ENCODE assay signal across 9 mouse cellular contexts in genomic region chr1:75387469-75387928, GRCm38 (mm10). TPM values are rescaled to one million over a fixed set of nuclear protein-coding genes. Genes with fewer than 3 reads are reported as not detected.
DNase-seq lines count a peak whose midpoint lies in the region; ATAC-seq and TF ChIP-seq lines count a peak whose summit lies in the region.
"Had no signal": no experiment of that assay in that cellular context is flagged by ENCODE, and none has a peak within 500 bp of the region (broad histone marks: within the 10 kb centered on the region; RNA-seq: fewer than 3 reads in every experiment).

No protein-coding gene starts in this region.

- no peaks in the 10 kb centered on the region for H3K27me3 ChIP-seq in heart, adult 2 months (ENCODE audit: control insufficient read depth, insufficient read depth, low read length)
- peaks cover 84% of the 10 kb centered on the region for H3K27me3 ChIP-seq in midbrain, embryonic 12.5 days
- H3K27me3 ChIP-seq: CH12.LX had no signal

- no peak for TF ChIP-seq CTCF in heart, adult 2 months (IDR thresholded peaks at IDR 0.05)

- H3K9me3 ChIP-seq in midbrain, embryonic 12.5 days, result no peaks in the 10 kb centered on the region

- TF ChIP-seq POLR2A in heart, adult 2 months (IDR thresholded peaks at IDR 0.05; ENCODE audit: insufficient read depth, low read depth, low read length), result no peak

- intact Hi-C loops in heart, adult 2 months (cut with DNase I), result no loop called here
- intact Hi-C loops in heart, postnatal 36 days (cut with DNase I), result loop anchor here (5.0 kb wide), 1 partner anchor 40 kb away; no protein-coding TSS in a partner anchor
- intact Hi-C loops in heart, postnatal 10 days (cut with DNase I), result no loop called here

- TF ChIP-seq EP300 in heart, adult 2 months (IDR thresholded peaks at IDR 0.05; ENCODE audit: insufficient read depth, low read depth, low read length), result no peak

- peaks cover 2% of the 10 kb centered on the region; the same call in 1 of the 2 replicates for H3K4me1 ChIP-seq in heart, adult 2 months (ENCODE audit: control insufficient read depth, insufficient read depth, low read length)
- H3K4me1 ChIP-seq in midbrain, embryonic 12.5 days, result peaks cover 47% of the 10 kb centered on the region

- DNase-seq in heart, adult 2 months, result peak in 1 of 2 experiments; percentile 60
- DNase-seq in heart, postnatal 36 days, result no peak
- peak; percentile 45 to 47 for DNase-seq in cerebellum, postnatal 10 days
- peak; percentile 61 to 63 for DNase-seq in heart, postnatal 10 days
- no peak for DNase-seq in embryo, embryonic 9.5 days (ENCODE audit: extremely low spot score)
- DNase-seq in frontal cortex, postnatal 14 days (ENCODE audit: low spot score in 2 of 2), result no peak

- H3K4me2 ChIP-seq in midbrain, embryonic 12.5 days (replicated peaks), result peak overlapping the region; percentile 43

- H3K4me3 ChIP-seq in heart, adult 2 months, result no peak overlapping the region
- H3K4me3 ChIP-seq in midbrain, embryonic 12.5 days, result peak overlapping the region; percentile 36

- peak overlapping the region; percentile 16; the same call in 1 of the 2 replicates for H3K9ac ChIP-seq in heart, adult 2 months (ENCODE audit: low read depth, low read length)
- H3K9ac ChIP-seq in midbrain, embryonic 12.5 days (replicated peaks), result peak overlapping the region; percentile 26; the same call in 1 of the 2 replicates

- H3K36me3 ChIP-seq in heart, adult 2 months (ENCODE audit: control insufficient read depth, insufficient read depth, low read length), result no peaks in the 10 kb centered on the region
- no peaks in the 10 kb centered on the region for H3K36me3 ChIP-seq in midbrain, embryonic 12.5 days

- peak overlapping the region; percentile 26 for H3K27ac ChIP-seq in heart, adult 2 months
- H3K27ac ChIP-seq in midbrain, embryonic 12.5 days (replicated peaks), result no peak overlapping the region

- no peaks in the 10 kb centered on the region for H3K79me2 ChIP-seq in heart, adult 2 months (replicated peaks; ENCODE audit: control insufficient read depth, insufficient read depth, low read length)

- ATAC-seq in midbrain, embryonic 12.5 days (ENCODE audit: low FRiP score, low read depth), result 0 out of 2 replicates have a peak, but pooled peaks have one; percentile 3
- ATAC-seq in activated CD4-positive, CD25-positive, alpha-beta regulatory T cell, adult 4 months, result no peak

- 32% methylated on average over 7 of the region's 7 CpGs for WGBS in heart, adult 2 months
- 4% methylated on average over 7 of the region's 7 CpGs for WGBS in midbrain, embryonic 12.5 days

RNA-seq across cellular contexts. Expression of gene Speg, which starts 12.4 kb away (rescaled TPM):
- 100 to 1,000 TPM; 131 to 135 TPM for total RNA-seq in heart, adult 2 months (2021)
- 94.0 and 109 TPM in 2 replicates for polyA plus RNA-seq in heart, adult 2 months (2012; rRNA removed)
- total RNA-seq in heart, postnatal 36 days (2021), result 100 to 1,000 TPM; 120 to 128 TPM
- 100 to 1,000 TPM; 104 to 112 TPM for total RNA-seq in heart, postnatal 10 days (2021)
- 12.9 and 14.5 TPM in 2 replicates for polyA plus RNA-seq in midbrain, embryonic 12.5 days (2016; fragmentation: Nextera tagmentation; extraction: Ambion mirVana)
- polyA plus RNA-seq in activated CD4-positive, CD25-positive, alpha-beta regulatory T cell, adult 4 months (2017; shearing (Covaris generic)), result not detected

RNA-seq across cellular contexts. Expression of gene Des, which starts 27.4 kb away (rescaled TPM):
- 1,000 to 10,000 TPM; 1,224 to 1,521 TPM for total RNA-seq in heart, adult 2 months (2021)
- 719 and 781 TPM in 2 replicates for polyA plus RNA-seq in heart, adult 2 months (2012; rRNA removed)
- 1,000 to 10,000 TPM; 1,347 to 1,420 TPM for total RNA-seq in heart, postnatal 36 days (2021)
- total RNA-seq in heart, postnatal 10 days (2021), result 100 to 1,000 TPM; 909 to 916 TPM
- polyA plus RNA-seq in midbrain, embryonic 12.5 days (2016; fragmentation: Nextera tagmentation; extraction: Ambion mirVana), result 0.93 and 1.2 TPM in 2 replicates
- polyA plus RNA-seq in activated CD4-positive, CD25-positive, alpha-beta regulatory T cell, adult 4 months (2017; shearing (Covaris generic)), result not detected

RNA-seq across cellular contexts. Expression of gene Gmppa, which starts 48.2 kb away (rescaled TPM):
- total RNA-seq in heart, adult 2 months (2021), result 10 to 100 TPM; 38.9 to 39.9 TPM
- 91.3 and 94.6 TPM in 2 replicates for polyA plus RNA-seq in heart, adult 2 months (2012; rRNA removed)
- 10 to 100 TPM; 35.5 to 39.9 TPM for total RNA-seq in heart, postnatal 36 days (2021)
- 10 to 100 TPM; 39.7 to 40.1 TPM for total RNA-seq in heart, postnatal 10 days (2021)
- polyA plus RNA-seq in midbrain, embryonic 12.5 days (2016; fragmentation: Nextera tagmentation; extraction: Ambion mirVana), result 59.7 and 69.4 TPM in 2 replicates
- polyA plus RNA-seq in activated CD4-positive, CD25-positive, alpha-beta regulatory T cell, adult 4 months (2017; shearing (Covaris generic)), result 10 to 100 TPM; 43.8 to 51.5 TPM

Comparison
In these comparisons a context has a peak if more than half of its experiments do, and no peak if none do; other contexts are left out.
1. DNase-seq: peak in cerebellum, postnatal 10 days (2 of 2) and heart, postnatal 10 days (2 of 2); none in heart, postnatal 36 days (0 of 2), embryo, embryonic 9.5 days (single experiment) and frontal cortex, postnatal 14 days (0 of 2).